Mouse (Mus musculus): Measurements from ENCODE around the gene Krt222. TPM values are rescaled to one million over a fixed set of nuclear protein-coding genes. Genes with fewer than 3 reads are reported as not detected.
A peak's percentile ranks its signal among the peaks of the same experiment; 100 is the strongest.

Krt222 gene
- polyA plus RNA-seq, 1 experiment from 2014 or later, result 0.11 TPM

DNA sequence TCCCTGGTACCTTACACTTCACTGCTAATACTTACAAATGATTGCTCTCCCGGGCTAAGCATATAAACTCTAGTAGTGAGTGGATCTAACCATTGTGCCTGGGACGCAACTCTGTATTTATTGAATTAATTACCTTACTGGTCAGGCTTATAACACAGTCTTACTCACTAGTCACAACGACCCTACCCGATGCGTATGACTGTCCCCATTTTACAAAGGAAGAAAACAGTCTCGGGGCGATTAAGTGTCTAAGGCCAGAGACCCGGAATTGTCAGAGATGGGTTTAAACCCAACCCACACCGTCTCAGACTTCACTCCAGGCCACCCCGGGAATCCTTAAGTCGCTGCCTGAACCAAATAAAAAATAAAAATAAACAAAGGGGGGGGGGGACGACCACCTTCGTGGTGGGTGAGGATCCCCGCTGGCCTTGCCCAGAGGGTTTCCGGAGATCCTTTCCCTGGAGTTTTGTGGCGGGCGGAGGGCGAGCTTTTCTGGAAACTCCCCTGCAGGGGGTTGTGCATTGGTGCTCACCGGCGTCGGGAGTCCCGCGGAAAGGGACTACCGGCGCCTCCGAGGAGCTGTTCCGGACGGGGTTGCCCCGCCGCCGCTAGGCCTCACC lies 14.1 kb downstream of the Krt222 start:
- H3K9ac ChIP-seq (ENCODE audit: low read depth, low read length), result peak overlapping the region; percentile 99
- no peaks in the 10 kb centered on the region for H3K9me3 ChIP-seq (ENCODE audit: control insufficient read depth, low read length)
- H3K36me3 ChIP-seq (ENCODE audit: control insufficient read depth, insufficient read depth, low read length), result peaks cover 33% of the 10 kb centered on the region
- H3K27ac ChIP-seq (ENCODE audit: low read depth, low read length), result peak overlapping the region; percentile 99
- peak; percentile 56; the same call in 1 of the 2 replicates for ATAC-seq (ENCODE audit: low FRiP score, low TSS enrichment)
- H3K4me2 ChIP-seq (replicated peaks; ENCODE audit: low read depth, low read length), result peak overlapping the region; percentile 80
- H3K4me3 ChIP-seq (ENCODE audit: low read length), result peak overlapping the region; percentile 94
- WGBS, result under 1% methylated on average over 30 of the region's 31 CpGs
- H3K27me3 ChIP-seq (ENCODE audit: control insufficient read depth, insufficient read depth, low read length), result no peaks in the 10 kb centered on the region
- H3K4me1 ChIP-seq (ENCODE audit: control insufficient read depth, insufficient read depth, low read length), result peaks cover 19% of the 10 kb centered on the region

DNA sequence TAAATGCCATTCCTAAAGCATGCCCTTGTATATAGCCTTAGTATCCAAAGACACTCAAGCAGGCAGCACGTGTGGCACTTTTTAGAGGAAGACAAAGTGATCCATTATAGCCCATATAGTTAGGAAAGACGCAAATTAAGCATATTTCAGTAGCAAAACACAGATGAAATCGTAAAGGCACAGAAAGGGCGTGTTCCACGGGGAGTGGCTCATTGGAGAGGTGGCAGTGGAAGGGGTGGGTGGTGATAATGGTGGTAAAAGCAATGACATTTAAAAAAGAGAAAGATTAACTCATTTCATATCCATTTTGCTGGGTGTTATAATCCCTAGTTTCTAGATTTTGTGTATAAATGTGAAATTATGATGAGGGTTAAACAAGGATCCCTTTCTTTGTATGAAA lies 17.6 kb downstream of the Krt222 start:
- H3K27ac ChIP-seq (ENCODE audit: low read depth, low read length), result no peak overlapping the region

DNA sequence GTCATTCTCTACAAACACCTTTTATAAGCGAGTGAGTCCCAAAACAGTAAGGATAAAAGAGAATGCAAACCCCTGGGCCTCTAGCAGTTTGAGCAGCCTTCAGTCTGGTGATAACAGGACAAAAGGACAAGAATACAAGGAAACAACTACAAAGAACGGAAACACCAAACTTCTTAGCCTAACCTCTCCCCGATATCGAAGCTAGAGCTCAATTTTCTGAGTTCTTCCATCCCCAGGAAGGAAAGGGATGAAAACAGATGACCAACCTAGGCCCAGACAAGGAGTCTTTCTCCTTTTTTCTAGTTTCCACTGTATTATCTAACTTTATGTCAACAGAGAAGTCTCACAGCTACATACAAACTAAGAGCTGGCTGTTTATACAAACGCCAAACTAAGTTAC lies 20.6 kb downstream of the Krt222 start:
- H3K27me3 ChIP-seq (ENCODE audit: control insufficient read depth, insufficient read depth, low read length), result no peaks in the 10 kb centered on the region
- H3K4me2 ChIP-seq (replicated peaks; ENCODE audit: low read depth, low read length), result no peak overlapping the region
- no peaks in the 10 kb centered on the region for H3K9me3 ChIP-seq (ENCODE audit: control insufficient read depth, low read length)
- WGBS, result 83% methylated on average over 5 of the region's 5 CpGs
- peaks cover 90% of the 10 kb centered on the region for H3K36me3 ChIP-seq (ENCODE audit: control insufficient read depth, insufficient read depth, low read length)
- 0 out of 2 replicates have a peak, but pooled peaks cover 6% of the 10 kb centered on the region for H3K4me1 ChIP-seq (ENCODE audit: control insufficient read depth, insufficient read depth, low read length)
- no peak overlapping the region for H3K4me3 ChIP-seq (ENCODE audit: low read length)
- no peak overlapping the region for H3K27ac ChIP-seq (ENCODE audit: low read depth, low read length)
- no peak overlapping the region for H3K9ac ChIP-seq (ENCODE audit: low read depth, low read length)
- ATAC-seq (ENCODE audit: low FRiP score, low TSS enrichment), result no peak

More for the DNA sequence above, 17.6 kb downstream of the Krt222 start:
- Histone ChIP-seq H3K4me3 (ENCODE audit: low read length) (no peak overlapping the region), H3K4me1 (ENCODE audit: control insufficient read depth, insufficient read depth, low read length) (peaks cover 14% of the 10 kb centered on the region), H3K36me3 (ENCODE audit: control insufficient read depth, insufficient read depth, low read length) (peaks cover 62% of the 10 kb centered on the region), H3K9ac (ENCODE audit: low read depth, low read length) (no peak overlapping the region), H3K4me2 (replicated peaks; ENCODE audit: low read depth, low read length) (no peak overlapping the region), H3K27me3 (ENCODE audit: control insufficient read depth, insufficient read depth, low read length) (no peaks in the 10 kb centered on the region), H3K9me3 (ENCODE audit: control insufficient read depth, low read length) (no peaks in the 10 kb centered on the region)
- 93% methylated on average over 5 of the region's 5 CpGs for WGBS
- no peak for ATAC-seq (ENCODE audit: low FRiP score, low TSS enrichment)

DNA sequence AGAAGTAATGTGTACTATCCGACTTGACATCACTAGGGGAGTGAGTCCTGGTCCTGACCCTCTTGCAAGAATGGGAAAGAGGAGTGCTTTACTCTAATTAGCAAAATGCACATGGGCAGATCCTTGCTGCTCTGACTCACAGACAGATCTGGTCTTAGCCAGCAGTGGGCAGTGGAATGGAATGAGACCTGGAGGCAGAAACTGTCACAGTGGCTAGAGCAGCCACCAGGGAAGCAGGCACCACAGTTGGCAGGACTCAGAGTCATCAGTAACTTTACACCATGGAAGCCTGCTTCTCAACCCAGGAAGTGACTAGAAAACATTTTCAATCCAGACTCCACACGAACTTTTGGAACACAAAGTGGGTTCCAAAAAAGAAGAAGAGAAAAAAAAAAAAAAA lies 22.1 kb downstream of the Krt222 start:
- Histone ChIP-seq H3K27ac (ENCODE audit: low read depth, low read length) (no peak overlapping the region), H3K4me3 (ENCODE audit: low read length) (no peak overlapping the region), H3K4me2 (replicated peaks; ENCODE audit: low read depth, low read length) (no peak overlapping the region), H3K9me3 (ENCODE audit: control insufficient read depth, low read length) (no peaks in the 10 kb centered on the region), H3K4me1 (ENCODE audit: control insufficient read depth, insufficient read depth, low read length) (no peaks in the 10 kb centered on the region), H3K36me3 (ENCODE audit: control insufficient read depth, insufficient read depth, low read length) (peaks cover 91% of the 10 kb centered on the region), H3K27me3 (ENCODE audit: control insufficient read depth, insufficient read depth, low read length) (no peaks in the 10 kb centered on the region), H3K9ac (ENCODE audit: low read depth, low read length) (no peak overlapping the region)
- ATAC-seq (ENCODE audit: low FRiP score, low TSS enrichment), result no peak
- WGBS, result 71% methylated on average over 2 of the region's 2 CpGs

DNA sequence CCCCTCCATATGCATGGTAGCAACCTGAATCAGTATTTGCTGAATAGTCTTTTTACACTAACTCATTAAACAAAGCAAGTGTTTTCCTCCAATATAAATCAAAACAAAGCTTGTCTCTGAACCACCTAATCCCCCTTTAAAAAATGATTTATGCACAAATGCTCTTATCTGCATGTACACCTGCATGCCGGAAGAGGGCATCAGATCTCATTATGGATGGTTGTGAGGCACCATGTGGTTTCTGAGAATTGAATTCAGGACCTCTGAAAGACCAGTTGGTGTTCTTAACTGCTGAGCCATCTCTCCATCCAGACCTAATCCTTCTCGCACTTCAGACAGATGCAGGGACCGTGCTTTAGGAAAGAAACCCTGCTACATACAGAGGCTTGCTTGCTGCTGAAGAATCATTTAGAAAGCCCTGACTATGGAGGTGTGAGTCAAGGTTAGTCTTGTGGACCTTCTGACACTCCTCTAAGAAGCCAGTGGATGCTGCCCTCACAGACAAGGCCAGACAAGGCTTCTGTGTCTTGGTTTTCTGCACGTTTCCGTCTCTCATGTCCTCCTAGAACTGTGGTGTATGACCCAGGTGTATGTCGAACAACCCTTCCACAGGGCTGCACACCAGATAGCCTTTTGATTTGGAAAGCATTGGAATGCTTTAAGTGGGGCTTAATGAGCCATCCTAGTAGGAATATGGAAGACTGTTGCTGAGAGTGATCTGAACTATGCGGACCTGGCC lies 26.5 kb downstream of the Krt222 start:
- H3K4me1 ChIP-seq (ENCODE audit: control insufficient read depth, insufficient read depth, low read length), result no peaks in the 10 kb centered on the region
- no peak overlapping the region for H3K4me3 ChIP-seq (ENCODE audit: low read length)
- no peaks in the 10 kb centered on the region for H3K9me3 ChIP-seq (ENCODE audit: control insufficient read depth, low read length)
- H3K9ac ChIP-seq (ENCODE audit: low read depth, low read length), result no peak overlapping the region
- no peak overlapping the region for H3K27ac ChIP-seq (ENCODE audit: low read depth, low read length)
- H3K4me2 ChIP-seq (replicated peaks; ENCODE audit: low read depth, low read length), result no peak overlapping the region
- peaks cover 95% of the 10 kb centered on the region for H3K36me3 ChIP-seq (ENCODE audit: control insufficient read depth, insufficient read depth, low read length)
- H3K27me3 ChIP-seq (ENCODE audit: control insufficient read depth, insufficient read depth, low read length), result no peaks in the 10 kb centered on the region
- WGBS, result 91% methylated on average over 7 of the region's 7 CpGs
- ATAC-seq (ENCODE audit: low FRiP score, low TSS enrichment), result no peak

DNA sequence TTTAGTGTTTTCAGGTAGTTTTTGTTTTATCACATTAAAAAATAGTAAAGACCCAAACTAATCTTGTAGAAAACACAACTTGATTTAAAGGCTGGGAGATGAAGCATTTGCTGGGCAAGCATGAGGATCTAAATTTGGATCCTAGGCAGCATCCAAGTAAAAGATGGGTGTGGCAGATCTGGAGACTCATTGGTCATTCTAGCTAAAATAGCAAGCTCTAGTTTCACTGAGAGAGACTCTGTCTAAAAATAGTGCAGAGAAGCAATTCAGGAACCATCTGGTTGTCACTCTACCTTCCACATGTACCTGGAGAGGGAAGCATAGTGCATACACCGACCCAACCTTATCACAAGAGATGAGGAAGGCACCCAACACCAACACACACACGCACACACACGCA lies 27.7 kb downstream of the Krt222 start:
- 93% methylated on average over 3 of the region's 3 CpGs for WGBS
- no peak overlapping the region for H3K4me2 ChIP-seq (replicated peaks; ENCODE audit: low read depth, low read length)
- no peaks in the 10 kb centered on the region for H3K4me1 ChIP-seq (ENCODE audit: control insufficient read depth, insufficient read depth, low read length)
- no peaks in the 10 kb centered on the region for H3K27me3 ChIP-seq (ENCODE audit: control insufficient read depth, insufficient read depth, low read length)
- ATAC-seq (ENCODE audit: low FRiP score, low TSS enrichment), result no peak
- H3K27ac ChIP-seq (ENCODE audit: low read depth, low read length), result no peak overlapping the region
- no peak overlapping the region for H3K4me3 ChIP-seq (ENCODE audit: low read length)
- H3K36me3 ChIP-seq (ENCODE audit: control insufficient read depth, insufficient read depth, low read length), result peaks cover 98% of the 10 kb centered on the region
- no peaks in the 10 kb centered on the region for H3K9me3 ChIP-seq (ENCODE audit: control insufficient read depth, low read length)
- no peak overlapping the region for H3K9ac ChIP-seq (ENCODE audit: low read depth, low read length)

DNA sequence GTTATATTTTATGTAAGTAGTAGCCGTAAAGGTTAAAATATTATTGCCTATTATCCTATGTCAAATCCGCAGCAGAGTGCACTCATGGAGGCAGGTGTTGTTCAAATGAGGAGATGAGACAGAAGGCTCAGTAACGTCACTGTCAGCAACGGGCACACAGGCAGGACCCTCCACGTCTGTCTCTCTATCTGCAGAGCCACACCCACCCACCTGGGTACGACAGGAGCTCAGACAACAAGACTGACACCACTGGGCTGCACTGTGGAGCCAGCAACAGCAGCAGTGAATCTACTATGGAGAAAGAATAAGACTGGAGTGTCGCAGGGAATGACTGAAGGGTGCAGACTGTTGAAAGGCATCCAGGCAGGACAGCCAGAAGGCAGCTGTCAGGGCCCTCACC lies 31.2 kb downstream of the Krt222 start:
- Histone ChIP-seq H3K36me3 (ENCODE audit: control insufficient read depth, insufficient read depth, low read length) (peaks cover 87% of the 10 kb centered on the region), H3K4me1 (ENCODE audit: control insufficient read depth, insufficient read depth, low read length) (no peaks in the 10 kb centered on the region), H3K27me3 (ENCODE audit: control insufficient read depth, insufficient read depth, low read length) (no peaks in the 10 kb centered on the region), H3K9ac (ENCODE audit: low read depth, low read length) (no peak overlapping the region), H3K9me3 (ENCODE audit: control insufficient read depth, low read length) (no peaks in the 10 kb centered on the region), H3K4me3 (ENCODE audit: low read length) (no peak overlapping the region), H3K4me2 (replicated peaks; ENCODE audit: low read depth, low read length) (no peak overlapping the region), H3K27ac (ENCODE audit: low read depth, low read length) (no peak overlapping the region)
- 86% methylated on average over 7 of the region's 7 CpGs for WGBS
- ATAC-seq (ENCODE audit: low FRiP score, low TSS enrichment), result no peak

DNA sequence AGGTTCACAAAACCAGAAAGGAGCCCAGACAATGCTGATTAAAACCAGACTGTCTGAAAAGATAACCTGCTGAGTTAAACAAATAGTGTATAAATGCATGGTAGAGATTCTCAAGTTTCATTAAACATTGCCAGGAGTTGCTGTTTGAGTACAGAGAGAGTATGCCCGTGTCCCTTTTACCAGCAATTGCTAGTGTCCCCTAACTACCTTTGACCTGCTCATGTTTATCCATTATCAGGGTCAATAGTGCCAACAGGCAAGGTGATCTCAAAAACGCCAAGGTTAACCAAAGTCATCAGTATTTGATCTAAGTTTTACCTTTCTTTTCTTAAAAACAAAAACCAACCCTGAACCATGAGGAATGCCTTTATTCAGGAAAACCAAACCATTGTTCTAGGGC lies 31.9 kb downstream of the Krt222 start:
- WGBS, result 77% methylated on average over 2 of the region's 2 CpGs
- no peaks in the 10 kb centered on the region for H3K9me3 ChIP-seq (ENCODE audit: control insufficient read depth, low read length)
- H3K36me3 ChIP-seq (ENCODE audit: control insufficient read depth, insufficient read depth, low read length), result peaks cover 80% of the 10 kb centered on the region
- H3K27ac ChIP-seq (ENCODE audit: low read depth, low read length), result no peak overlapping the region
- no peak for ATAC-seq (ENCODE audit: low FRiP score, low TSS enrichment)
- no peak overlapping the region for H3K9ac ChIP-seq (ENCODE audit: low read depth, low read length)
- H3K4me1 ChIP-seq (ENCODE audit: control insufficient read depth, insufficient read depth, low read length), result no peaks in the 10 kb centered on the region
- H3K4me3 ChIP-seq (ENCODE audit: low read length), result no peak overlapping the region
- H3K4me2 ChIP-seq (replicated peaks; ENCODE audit: low read depth, low read length), result no peak overlapping the region
- no peaks in the 10 kb centered on the region for H3K27me3 ChIP-seq (ENCODE audit: control insufficient read depth, insufficient read depth, low read length)

DNA sequence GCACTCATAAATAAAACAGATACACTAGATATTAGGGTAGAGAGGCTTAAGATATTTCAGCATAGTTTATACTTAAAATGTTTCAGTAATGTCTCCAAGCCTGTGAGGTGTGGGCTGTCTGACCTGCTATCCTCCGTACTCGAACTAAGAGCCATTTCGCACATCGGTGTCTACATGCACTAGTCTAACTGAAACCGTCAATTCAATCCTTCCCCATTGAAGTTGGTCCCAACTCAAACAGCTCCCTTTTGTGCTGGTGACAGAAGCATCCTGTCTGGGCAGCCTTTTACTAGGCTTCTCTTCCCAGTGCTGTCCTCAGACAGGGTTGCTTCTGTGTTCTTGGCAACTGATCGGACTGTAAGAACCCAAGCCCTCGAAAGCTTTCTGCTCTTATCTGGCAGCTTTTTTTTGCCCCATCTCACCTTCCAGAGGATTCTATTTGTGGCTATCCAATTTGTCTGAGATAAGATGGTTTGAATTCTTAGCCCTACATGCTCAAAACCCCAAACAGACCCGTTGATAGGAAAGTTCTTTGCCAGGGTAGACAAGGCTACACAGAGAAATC lies 35.7 kb downstream of the Krt222 start:
- Histone ChIP-seq H3K9me3 (ENCODE audit: control insufficient read depth, low read length) (no peaks in the 10 kb centered on the region), H3K4me2 (replicated peaks; ENCODE audit: low read depth, low read length) (no peak overlapping the region), H3K36me3 (ENCODE audit: control insufficient read depth, insufficient read depth, low read length) (peaks cover 42% of the 10 kb centered on the region), H3K9ac (ENCODE audit: low read depth, low read length) (no peak overlapping the region), H3K27me3 (ENCODE audit: control insufficient read depth, insufficient read depth, low read length) (no peaks in the 10 kb centered on the region), H3K27ac (ENCODE audit: low read depth, low read length) (no peak overlapping the region), H3K4me3 (ENCODE audit: low read length) (no peak overlapping the region), H3K4me1 (ENCODE audit: control insufficient read depth, insufficient read depth, low read length) (no peaks in the 10 kb centered on the region)
- no peak for ATAC-seq (ENCODE audit: low FRiP score, low TSS enrichment)
- WGBS, result 73% methylated on average over 8 of the region's 8 CpGs
